Mouse (Mus musculus) v-Abl transformed pro-B cells (cell line): Measurements from ENCODE around the gene Hrct1.

Experiments
- in situ Hi-C, 2 experiments: fragments of 400-800 bp; cut with MboI; formaldehyde crosslinking; loops; one replicate each; pipeline ENCODE4 v1.15.1; 2025; ENCODE audit not compliant: unreplicated experiment in 2 of 2

Gene Hrct1

DNA sequence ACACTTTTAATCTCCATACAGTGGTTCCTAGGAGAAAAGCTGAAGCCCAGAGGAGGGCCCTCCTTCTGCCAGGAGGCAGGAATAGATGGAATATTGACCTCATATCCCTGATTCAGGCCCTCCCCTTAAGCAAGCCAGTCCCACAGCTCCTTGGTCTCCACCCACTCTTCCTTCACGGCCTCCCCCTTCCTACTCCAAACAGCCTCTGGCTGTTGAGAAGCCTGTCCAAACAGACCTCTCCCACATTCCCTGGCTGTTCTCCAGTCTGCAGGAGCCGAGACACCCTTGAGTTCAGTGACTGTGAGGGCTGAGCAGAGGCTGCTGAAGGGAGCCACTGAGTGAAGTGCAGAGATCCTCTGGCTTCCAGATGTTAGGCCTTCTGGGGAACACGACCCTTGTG lies at the start of gene Hrct1:
TSS of gene Hrct1 (plus strand) at position 194 of the 400 bp plus-strand sequence.
- in situ Hi-C loops = loop anchor here in 1 of 2 experiments (25.0 kb wide), 1 partner anchor 260 kb away; the partner anchor contains the start of gene Ccin

DNA sequence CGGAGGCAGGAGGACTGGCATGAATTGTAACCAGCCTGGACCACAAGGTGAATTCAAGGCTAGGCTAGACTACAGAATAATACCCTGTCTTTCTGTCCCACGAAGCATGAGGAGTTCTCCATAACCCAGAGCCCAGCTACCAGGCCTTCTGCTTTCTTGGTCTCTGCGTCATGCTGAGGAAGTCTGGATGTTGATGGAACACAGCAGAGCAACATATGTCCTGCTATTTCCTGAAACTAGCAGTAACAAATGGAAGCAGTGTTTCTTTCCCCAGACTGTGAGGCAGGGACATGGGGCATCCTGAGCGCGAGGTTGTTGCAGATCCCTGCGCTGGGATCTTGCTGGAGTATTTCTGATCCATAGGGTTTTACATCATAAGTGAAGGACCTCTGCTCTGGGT lies 48.4 kb upstream of the Hrct1 start:
- in situ Hi-C loops = no loop called here

DNA sequence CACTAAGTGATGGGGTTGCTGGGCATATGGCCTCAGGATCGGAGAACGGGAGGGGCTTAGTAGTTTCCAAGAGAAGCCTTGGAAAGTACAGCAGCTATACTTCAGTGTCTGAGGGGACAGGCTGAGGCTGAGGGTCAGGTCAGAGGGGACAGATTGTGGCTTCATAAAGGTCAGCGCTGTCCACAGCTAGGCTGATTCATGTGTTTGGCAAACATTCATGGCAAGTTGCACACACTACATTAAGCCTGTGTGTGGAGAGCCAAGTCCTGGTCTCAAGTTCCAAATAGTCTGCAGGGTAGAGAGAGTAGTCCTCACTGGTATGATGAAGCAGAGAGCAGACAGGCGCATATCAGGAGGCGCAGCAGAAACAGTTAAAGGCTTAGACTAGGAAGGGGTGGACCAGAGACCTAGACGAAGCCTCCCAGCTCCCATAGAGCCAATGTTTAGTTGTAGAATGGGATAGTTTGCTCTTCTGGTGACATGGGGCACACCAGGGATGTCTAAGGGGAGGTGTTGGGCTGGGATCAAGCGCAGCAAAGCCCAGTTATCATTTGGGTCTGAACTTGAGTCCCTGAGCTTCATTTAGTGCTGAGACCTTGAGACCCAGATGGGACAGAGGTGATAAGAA lies 47.5 kb upstream of the Hrct1 start:
- in situ Hi-C loops = no loop called here

DNA sequence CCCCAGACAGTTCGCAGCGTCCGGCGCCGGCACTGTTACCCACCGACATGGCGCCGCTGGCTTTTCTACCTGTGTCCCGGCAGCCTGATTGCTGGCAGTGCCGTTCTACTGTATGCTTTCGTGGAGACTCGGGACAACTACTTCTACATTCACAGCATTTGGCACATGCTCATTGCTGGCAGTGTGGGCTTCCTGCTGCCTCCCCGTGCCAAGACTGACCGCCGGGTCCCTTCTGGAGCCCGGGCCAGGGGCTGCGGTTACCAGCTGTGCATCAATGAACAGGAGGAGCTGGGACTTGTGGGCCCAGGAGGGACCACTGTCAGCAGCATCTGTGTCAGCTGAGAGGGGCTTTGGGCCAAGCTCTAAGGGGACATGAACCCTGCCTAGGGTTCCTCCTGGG lies 37.0 kb upstream of the Hrct1 start:
- in situ Hi-C loops = no loop called here

DNA sequence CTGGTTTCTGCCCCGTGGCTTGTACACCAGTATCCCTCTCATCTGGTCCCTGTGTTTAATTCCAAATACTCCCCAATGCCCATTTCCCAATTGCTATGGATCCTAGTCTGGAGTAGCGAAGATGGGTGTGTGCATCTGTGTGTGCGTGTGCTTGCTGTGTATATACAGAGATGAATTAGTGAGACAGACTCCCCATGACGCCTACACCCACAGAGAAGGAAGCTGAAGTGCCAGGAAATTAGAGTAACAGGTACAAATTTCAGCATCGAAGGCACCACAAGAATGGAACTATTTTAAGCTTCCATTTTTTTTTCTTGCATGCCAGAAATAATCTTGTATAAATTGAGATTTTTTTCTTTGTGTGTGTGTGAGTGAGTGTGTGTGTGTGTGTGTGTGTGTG lies 36.0 kb upstream of the Hrct1 start:
- in situ Hi-C loops = no loop called here

DNA sequence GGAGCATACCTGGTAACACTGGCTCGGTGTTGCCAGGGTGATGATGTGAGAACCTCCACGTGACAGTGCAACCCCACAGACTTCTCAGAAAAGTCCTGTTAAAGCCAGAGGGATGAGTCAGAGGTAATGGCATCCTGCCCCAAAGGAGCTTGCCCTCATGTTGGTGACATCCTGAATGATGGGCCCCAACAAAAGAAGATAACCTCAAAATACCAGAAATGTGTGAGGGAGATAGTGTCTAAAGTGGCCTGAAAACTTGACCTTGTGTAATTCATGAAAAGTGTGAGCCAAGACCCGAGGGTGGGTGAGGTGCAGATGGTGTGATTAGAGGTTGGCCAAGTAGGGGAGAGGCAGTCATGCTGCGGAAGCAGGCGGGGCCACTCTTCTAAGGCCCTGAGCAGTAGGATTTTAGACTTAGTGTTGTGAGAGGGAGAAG lies 33.2 kb upstream of the Hrct1 start:
- in situ Hi-C loops = no loop called here

DNA sequence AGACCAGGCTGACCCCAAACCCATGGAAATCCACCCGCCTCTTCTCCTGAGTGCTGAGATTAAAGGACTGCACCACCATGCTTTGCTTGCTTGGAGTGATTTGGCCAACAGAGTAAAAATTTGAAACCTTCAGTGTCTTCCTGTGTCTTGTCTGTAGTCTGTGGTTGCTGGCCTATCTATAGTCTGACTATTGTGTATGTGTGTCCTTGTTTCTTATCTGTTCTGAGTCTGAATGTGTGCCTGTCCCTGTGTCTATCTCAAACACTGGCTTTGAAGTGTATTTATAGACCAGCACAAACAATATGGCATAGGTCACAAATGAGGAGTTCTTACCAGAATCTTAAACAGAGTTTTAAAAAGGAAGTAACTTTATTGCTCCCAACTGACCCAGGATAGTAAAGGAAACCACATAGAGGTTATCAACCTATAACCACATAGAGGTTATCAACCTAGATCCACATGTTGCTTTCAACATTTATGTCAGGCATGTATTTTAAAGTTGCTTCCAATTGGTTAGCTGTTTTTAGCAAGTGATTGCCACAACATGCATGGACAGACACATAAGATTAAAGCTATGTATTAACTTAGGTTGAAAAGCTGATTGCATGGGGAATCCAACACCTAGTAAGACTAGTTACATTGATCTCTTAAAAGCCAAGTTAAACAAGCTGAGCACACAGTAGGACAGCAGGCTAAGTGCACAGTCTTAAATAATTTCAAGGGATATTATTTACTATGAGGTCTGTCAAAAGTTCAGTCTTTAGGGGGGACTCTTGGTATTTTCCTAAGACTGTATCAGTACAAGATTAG lies 32.3 kb upstream of the Hrct1 start:
- in situ Hi-C loops = no loop called here

DNA sequence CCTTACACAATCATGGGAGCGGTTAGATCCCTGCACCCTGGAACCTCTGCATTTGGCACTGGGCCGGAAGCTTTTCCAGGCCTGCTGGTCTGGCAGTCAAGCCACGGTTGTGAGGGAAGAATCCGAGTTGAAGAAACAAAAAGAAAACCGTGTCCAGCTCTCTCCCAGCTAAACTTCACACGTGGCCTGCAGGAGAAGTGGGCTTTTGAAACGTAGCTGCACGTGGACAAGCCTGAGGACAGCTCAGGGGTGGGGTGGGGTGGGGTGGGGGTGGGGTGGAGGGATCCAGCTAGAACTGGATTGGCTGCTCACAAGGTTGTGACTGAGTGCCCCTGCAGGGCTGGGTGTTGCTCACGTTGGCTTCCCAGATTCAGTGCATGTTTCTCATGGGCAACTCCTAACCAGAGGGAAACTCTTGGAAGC lies 31.7 kb upstream of the Hrct1 start:
- in situ Hi-C loops = no loop called here

DNA sequence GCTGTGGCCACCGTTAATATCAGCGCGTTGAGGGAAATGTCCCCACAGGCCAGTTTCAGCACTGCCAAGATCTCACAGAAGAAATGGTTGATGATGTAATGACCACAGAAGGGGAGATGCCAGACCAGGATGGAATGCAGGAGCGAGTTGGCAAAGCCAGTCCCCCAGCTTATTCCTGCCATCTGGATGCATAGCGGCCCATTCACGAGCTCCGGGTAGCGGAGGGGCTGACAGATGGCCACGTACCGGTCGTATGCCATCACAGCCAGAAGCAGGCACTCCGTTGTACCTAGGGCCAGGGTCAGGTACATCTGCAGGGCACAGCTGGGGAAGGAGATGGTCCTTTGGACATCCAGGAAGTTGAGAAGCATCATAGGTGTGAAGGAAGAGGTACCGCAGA lies 30.4 kb upstream of the Hrct1 start:
- in situ Hi-C loops = no loop called here

DNA sequence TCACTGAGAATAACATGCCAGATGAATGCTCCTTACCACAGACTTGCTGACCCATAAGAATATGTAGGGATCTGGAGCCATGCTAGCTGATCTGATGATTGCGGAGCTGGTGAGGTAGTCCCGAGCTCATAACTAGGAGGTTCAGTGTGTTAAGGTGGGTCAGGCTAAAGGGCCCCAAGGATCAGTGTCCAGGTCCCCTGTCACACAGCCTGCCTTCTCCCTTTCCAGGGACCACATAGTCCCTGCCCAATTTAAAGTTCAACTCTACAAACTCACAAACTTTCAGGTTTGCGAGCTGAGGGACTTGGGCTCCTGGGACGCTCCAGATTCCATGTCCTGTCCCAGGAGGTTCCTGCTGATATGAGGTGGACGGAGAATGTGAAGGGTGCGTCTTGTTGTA lies 26.3 kb upstream of the Hrct1 start, which contains the start of gene Olfr70:
TSS of gene Olfr70 (minus strand) at position 101 of the 400 bp plus-strand sequence.
- in situ Hi-C loops = loop anchor here (10.0 to 25.0 kb wide), 2 partner anchors 638 to 656 kb away; partner anchors contain the start of genes Fam214b (in 1 of the 2) and Unc13b (in 1 of the 2)

DNA sequence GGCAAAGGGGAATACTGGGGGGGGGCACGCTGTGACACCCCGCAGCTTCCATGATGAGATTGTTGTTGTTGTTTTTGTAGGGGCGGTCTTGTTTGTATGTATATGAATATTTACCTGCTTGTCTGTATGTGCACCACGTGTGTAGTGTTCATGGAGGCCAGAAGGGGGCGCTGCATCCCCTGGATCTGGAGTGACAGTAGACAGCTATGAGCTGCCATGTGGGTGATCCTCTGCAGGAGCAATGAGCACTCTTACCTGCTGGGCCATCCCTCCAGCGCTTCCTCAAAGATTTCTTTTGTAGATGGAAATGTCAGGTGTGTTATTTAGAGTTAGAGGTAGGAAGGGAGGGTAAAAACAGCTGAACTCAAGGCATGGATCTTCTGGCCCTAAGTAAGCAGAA lies 23.5 kb upstream of the Hrct1 start:
- in situ Hi-C loops = loop anchor here (10.0 to 25.0 kb wide), 2 partner anchors 641 to 659 kb away; partner anchors contain the start of genes Fam214b (in 1 of the 2) and Unc13b (in 1 of the 2)

DNA sequence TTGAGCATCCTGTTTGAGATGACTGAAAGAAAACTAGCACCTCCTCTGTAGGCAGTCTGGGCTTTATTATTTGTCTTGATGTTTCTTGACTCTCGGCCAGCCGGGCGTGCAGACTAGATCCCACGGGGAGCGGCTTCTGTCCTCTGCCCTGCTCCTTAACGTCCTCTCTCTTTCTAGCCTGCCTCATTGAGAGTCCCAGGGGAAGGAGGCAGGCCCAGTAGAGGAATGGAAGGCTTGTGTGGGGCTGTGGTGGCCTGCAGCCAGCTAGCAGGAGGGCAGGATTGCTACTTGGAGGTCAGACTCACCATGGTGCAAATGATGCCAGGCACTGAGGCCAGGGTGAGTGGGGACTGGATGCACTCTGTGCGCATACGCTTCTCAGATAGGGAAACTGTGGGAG lies 23.1 kb upstream of the Hrct1 start:
- in situ Hi-C loops = loop anchor here (10.0 to 25.0 kb wide), 2 partner anchors 642 to 659 kb away; partner anchors contain the start of genes Fam214b (in 1 of the 2) and Unc13b (in 1 of the 2)

DNA sequence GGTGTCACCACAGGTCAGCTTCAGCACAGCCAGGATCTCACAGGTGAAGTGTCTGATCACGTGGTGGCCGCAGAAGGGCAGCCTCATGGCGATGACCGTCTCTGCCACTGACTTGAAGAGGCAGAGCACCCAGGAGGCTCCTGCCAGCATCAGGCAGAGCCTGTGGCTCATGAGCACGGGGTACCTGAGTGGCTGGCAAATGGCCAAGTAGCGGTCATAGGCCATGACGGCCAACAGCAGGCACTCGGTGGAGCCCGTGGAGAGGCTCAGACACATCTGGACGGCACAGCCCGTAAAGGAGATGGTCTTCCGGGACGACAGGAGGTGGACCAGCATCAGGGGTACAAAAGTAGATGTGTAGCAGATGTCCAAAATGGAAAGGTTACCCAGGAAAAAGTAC lies 21.0 kb upstream of the Hrct1 start:
- in situ Hi-C loops = loop anchor here (10.0 to 25.0 kb wide), 2 partner anchors 644 to 661 kb away; partner anchors contain the start of genes Fam214b (in 1 of the 2) and Unc13b (in 1 of the 2)

DNA sequence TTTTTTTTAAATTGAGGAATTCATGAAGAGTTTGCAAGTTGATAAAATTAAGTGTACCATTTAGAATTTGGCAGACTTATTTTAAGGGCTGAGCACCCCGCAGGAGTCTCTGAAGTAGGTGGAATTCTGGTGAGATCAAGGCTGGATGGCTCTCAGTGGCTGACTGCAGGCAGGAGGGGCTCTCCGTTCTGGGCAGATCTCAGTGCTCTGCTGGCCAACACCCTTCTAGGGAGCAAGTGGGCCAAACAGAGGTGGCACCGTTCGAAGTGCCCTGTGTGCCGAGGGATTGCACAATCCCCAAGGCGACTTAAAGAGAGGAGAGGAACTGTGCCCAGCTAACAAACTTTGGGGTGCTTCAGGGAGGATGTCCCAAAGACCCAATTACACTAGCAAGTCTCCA lies 17.1 kb upstream of the Hrct1 start, which contains the start of gene Olfr71:
TSS of gene Olfr71 (minus strand) at position 387 of the 400 bp plus-strand sequence.
- in situ Hi-C loops = loop anchor here (5.0 to 25.0 kb wide), 5 partner anchors 183 to 665 kb away; partner anchors contain the start of genes Fam214b (in 1 of the 2) and Unc13b (in 1 of the 2)

DNA sequence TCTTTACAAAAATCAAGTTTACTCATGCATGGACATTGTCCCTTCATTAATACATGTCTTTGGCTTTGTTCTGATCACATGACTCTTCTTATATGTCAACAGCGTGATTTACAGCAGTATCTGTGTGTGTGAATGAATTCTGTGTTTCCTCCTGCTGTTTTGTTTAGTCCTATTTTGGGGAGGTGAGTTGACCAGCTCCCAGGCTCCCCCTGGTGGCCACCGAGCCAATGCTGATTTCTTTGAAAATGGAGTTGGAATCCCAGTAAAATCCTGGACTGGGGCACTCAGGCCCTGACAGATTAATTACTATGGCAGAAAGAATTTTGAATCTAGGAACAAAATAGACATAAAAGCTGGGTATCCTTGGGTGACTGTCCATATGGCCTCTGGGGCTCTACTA lies 15.2 kb upstream of the Hrct1 start:
- in situ Hi-C loops = loop anchor here (5.0 to 25.0 kb wide), 4 partner anchors 185 to 650 kb away; partner anchors contain the start of gene Unc13b (in 1 of the 2)

DNA sequence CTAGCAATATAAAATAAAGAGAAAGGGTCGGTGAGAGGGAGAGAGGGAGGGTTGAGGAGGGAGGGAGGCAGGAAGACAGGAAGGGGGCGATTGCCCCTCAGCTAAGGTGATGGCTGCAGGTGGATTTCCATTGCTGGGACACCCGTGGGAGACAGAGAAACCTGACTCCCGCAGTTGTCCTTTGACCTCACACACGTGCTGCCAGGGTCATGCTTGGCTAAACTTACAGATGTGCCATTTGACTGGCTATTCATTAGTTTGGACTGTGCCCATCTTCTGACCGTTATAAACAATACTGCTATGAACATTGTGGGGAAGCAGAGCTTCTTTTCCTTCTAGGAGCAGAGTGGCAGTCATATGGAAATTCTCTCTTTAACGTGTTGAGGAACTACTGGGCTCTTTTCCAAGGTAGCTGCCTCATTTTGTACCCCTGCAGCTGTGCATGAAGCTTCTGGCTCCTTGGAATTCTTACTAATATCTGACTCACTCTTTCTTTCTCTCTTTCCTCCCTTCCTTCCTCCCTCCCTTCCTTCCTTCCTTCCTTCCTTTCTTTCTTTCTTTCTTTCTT lies 13.3 kb upstream of the Hrct1 start:
- in situ Hi-C loops = loop anchor here (5.0 to 25.0 kb wide), 4 partner anchors 186 to 651 kb away; partner anchors contain the start of gene Unc13b (in 1 of the 2)

DNA sequence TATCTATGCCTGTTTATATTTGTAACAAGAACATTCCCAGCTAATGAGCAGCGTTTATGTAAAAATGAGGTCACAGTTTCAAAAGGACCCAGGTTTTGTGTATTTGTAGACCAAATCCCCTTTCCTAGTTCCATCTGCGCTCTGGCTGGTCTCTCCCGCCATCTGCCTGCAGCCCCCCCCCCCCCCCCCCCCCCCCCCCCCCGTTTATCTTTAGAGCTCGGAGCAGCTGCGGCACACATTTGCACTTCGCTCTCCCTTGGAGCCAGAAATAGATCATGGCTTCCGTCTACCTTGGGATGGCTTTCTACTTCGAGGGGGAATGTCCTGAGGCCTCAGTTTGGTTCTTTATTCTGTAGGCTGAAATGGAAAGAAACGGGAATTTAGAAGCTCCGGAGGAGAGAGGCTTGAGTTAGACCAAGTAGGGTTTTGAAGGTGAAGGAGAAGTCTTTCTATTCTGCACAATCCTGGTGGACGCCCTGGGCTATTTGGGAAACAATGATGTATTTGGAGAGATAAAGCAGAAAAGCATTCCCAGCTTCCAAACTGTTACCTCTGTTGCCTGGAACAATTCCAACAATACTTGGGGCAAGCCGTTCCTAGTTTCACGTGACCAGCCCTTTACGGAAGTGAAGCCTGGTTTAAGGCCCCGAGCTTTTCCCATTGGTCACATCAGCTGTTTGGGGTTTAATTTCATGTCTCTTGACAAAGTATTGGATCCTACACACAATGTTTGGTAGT lies 6.3 kb upstream of the Hrct1 start:
- in situ Hi-C loops = loop anchor here in 1 of 2 experiments (25.0 kb wide), 1 partner anchor 658 kb away; the partner anchor contains the start of gene Unc13b

DNA sequence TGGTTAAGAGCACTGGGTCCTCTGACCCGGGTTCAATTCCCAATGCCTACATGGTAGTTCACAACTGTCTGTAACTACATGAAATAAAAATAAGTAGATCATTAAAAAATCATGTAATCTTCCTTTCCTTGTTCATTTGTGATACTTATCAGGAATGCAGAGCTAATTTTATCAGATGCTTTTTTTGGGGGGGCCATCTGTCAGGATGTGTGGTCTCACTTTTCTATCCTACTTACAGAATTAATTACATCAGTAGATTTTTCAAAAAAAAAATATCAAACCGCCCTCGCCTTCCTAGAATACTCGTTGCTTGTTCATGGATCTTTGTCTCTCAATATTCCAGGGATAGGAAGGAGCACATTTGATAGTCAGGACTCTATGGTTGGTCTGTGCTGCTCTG lies 4.8 kb upstream of the Hrct1 start:
- in situ Hi-C loops = loop anchor here in 1 of 2 experiments (25.0 kb wide), 1 partner anchor 660 kb away; the partner anchor contains the start of gene Unc13b

DNA sequence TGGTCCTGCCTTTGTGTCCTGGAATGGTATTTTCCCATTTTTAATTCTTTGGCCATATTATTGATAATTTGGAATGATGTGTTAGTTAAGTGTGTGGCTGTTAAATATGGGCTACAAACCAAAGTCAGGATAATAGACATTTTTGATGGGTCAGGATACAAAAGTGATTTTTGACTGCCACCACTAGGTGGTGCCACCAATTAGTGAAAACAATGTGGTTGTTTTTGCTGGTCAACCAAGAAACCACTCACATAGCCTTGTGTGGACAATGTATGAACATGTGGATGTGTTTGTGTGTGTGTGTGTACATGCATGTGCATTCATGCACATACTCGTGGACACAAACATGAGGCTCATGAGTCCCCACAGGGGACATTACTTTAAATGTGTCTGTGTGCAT lies 2.2 kb upstream of the Hrct1 start:
- in situ Hi-C loops = loop anchor here (25.0 kb wide), 2 partner anchors 263 to 662 kb away; partner anchors contain the start of genes Ccin (in 1 of the 2) and Unc13b (in 1 of the 2)
